ENCODE assay signal across 7 mouse cellular contexts in the genomic region with DNA sequence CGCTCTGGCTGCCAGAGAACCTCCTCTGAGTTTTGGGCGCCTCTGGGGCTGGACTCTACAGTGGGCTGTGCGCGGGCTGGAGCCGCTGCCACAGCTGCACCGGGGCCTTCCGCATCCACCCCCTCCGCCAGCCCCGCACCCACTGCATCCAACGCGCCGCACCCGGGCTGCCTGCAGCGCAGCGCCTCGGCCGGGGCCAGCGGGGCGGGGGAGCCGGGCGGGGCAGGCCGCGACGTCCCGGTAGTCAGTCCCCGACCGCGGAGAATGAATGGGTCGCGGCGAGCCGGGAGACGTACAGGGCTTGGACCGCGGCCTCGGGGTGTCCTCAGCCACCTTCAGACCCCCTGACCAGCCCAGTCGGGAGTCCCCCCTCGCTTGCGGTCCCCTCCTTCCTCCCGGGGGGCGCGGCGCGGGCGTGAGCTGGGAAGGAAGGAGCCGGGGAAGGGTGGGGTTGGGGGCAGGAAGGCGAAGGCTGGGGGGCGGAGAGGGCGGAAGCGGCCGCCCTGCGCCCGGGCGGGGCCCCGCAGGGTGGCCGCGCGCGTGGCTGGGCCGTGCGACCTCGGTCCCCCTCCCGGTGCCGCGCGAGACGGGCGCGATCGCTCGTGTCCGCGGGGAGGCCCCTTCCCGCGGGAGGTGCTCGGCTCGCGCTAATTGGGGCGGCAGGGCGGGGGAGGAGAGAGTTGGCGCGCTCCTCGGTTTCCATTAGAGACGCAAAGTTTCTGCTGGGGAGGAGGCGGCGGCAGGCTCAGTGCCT. TPM values are rescaled to one million over a fixed set of nuclear protein-coding genes. Genes with fewer than 3 reads are reported as not detected.
A peak's percentile ranks its signal among the peaks of the same experiment; 100 is the strongest.
DNase-seq lines count a peak whose midpoint lies in the region; ATAC-seq and TF ChIP-seq lines count a peak whose summit lies in the region.

No protein-coding gene starts in this region.

- under 1% methylated on average over 71 of the region's 86 CpGs for WGBS in intestine, embryonic 14.5 days
- under 1% methylated on average over 64 of the region's 86 CpGs for WGBS in limb, embryonic 11.5 days
- WGBS in midbrain, embryonic 12.5 days, result under 1% methylated on average over 73 of the region's 86 CpGs

- TF ChIP-seq POLR2A in cortical plate, adult 2 months (IDR thresholded peaks at IDR 0.05; ENCODE audit: extremely low read depth, insufficient read depth, low read length), result no peak

- peak; percentile 88 for DNase-seq in adrenal gland, adult 2 months
- peak; percentile 61 to 70 for DNase-seq in gastrocnemius, postnatal 36 days
- peak; percentile 84 for DNase-seq in intestine, embryonic 14.5 days (ENCODE audit: low spot score)
- DNase-seq in limb, embryonic 11.5 days (ENCODE audit: low spot score), result peak; percentile 68
- peak; percentile 70 for DNase-seq in spleen, adult 12 weeks (ENCODE audit: low spot score)

- no peak for TF ChIP-seq CTCF in cortical plate, adult 2 months (IDR thresholded peaks at IDR 0.05; ENCODE audit: extremely low read depth, insufficient read depth, low read length)

- no peaks in the 10 kb centered on the region for H3K27me3 ChIP-seq in intestine, embryonic 14.5 days (replicated peaks; ENCODE audit: control insufficient read depth, insufficient read depth, low read length)
- no peaks in the 10 kb centered on the region for H3K27me3 ChIP-seq in limb, embryonic 11.5 days (ENCODE audit: control insufficient read depth, insufficient read depth, low read length)
- 0 out of 2 replicates have a peak, but pooled peaks cover 7% of the 10 kb centered on the region for H3K27me3 ChIP-seq in midbrain, embryonic 12.5 days

- ATAC-seq in intestine, embryonic 14.5 days (replicated peaks; ENCODE audit: low FRiP score, low TSS enrichment, low read depth), result peak; percentile 77
- ATAC-seq in limb, embryonic 11.5 days (ENCODE audit: insufficient number of reproducible peaks, low FRiP score, low TSS enrichment, low read depth), result peak; percentile 60
- ATAC-seq in midbrain, embryonic 12.5 days (ENCODE audit: low FRiP score, low read depth), result peak; percentile 71

- peak overlapping the region; percentile 97 for H3K4me3 ChIP-seq in cortical plate, adult 2 months (ENCODE audit: insufficient read depth, low read length)
- peak overlapping the region; percentile 97 for H3K4me3 ChIP-seq in intestine, embryonic 14.5 days (ENCODE audit: low read depth, low read length)
- H3K4me3 ChIP-seq in limb, embryonic 11.5 days (ENCODE audit: low read depth, low read length), result peak overlapping the region; percentile 78
- peak overlapping the region; percentile 100 for H3K4me3 ChIP-seq in midbrain, embryonic 12.5 days

- H3K9me3 ChIP-seq in intestine, embryonic 14.5 days (ENCODE audit: control insufficient read depth, low read length), result no peaks in the 10 kb centered on the region
- no peaks in the 10 kb centered on the region for H3K9me3 ChIP-seq in limb, embryonic 11.5 days (ENCODE audit: control insufficient read depth, low read length)
- no peaks in the 10 kb centered on the region for H3K9me3 ChIP-seq in midbrain, embryonic 12.5 days

- H3K9ac ChIP-seq in intestine, embryonic 14.5 days (ENCODE audit: low read length), result peak overlapping the region; percentile 96
- peak overlapping the region; percentile 86 for H3K9ac ChIP-seq in limb, embryonic 11.5 days (ENCODE audit: low read length)
- peak overlapping the region; percentile 99 for H3K9ac ChIP-seq in midbrain, embryonic 12.5 days (replicated peaks)

- intact Hi-C loops in gastrocnemius, postnatal 36 days (cut with DNase I), result loop anchor here (1.0 to 5.0 kb wide), 4 partner anchors 12 to 222 kb away; a partner anchor contains a TSS

- H3K36me3 ChIP-seq in intestine, embryonic 14.5 days (ENCODE audit: control insufficient read depth, insufficient read depth, low read length), result peaks cover 29% of the 10 kb centered on the region
- H3K36me3 ChIP-seq in limb, embryonic 11.5 days (ENCODE audit: control insufficient read depth, insufficient read depth, low read length), result peaks cover 6% of the 10 kb centered on the region; the same call in 1 of the 2 replicates
- peaks cover 26% of the 10 kb centered on the region for H3K36me3 ChIP-seq in midbrain, embryonic 12.5 days

- H3K4me2 ChIP-seq in intestine, embryonic 14.5 days (ENCODE audit: low read length), result peak overlapping the region; percentile 92
- peak overlapping the region; percentile 77 for H3K4me2 ChIP-seq in limb, embryonic 11.5 days (ENCODE audit: low read depth, severe bottlenecking)
- peak overlapping the region; percentile 96 for H3K4me2 ChIP-seq in midbrain, embryonic 12.5 days (replicated peaks)

- peak overlapping the region; percentile 99 for H3K27ac ChIP-seq in cortical plate, adult 2 months (ENCODE audit: insufficient read depth, low read length)
- H3K27ac ChIP-seq in intestine, embryonic 14.5 days (ENCODE audit: low read depth), result peak overlapping the region; percentile 79
- H3K27ac ChIP-seq in limb, embryonic 11.5 days (replicated peaks; ENCODE audit: low read depth, low read length), result peak overlapping the region; percentile 81
- H3K27ac ChIP-seq in midbrain, embryonic 12.5 days (replicated peaks), result peak overlapping the region; percentile 82

- peaks cover 9% of the 10 kb centered on the region for H3K4me1 ChIP-seq in cortical plate, adult 2 months (ENCODE audit: control insufficient read depth, insufficient read depth, low read length)
- H3K4me1 ChIP-seq in intestine, embryonic 14.5 days (replicated peaks; ENCODE audit: control insufficient read depth, insufficient read depth, low read length), result peaks cover 17% of the 10 kb centered on the region
- peaks cover 13% of the 10 kb centered on the region for H3K4me1 ChIP-seq in limb, embryonic 11.5 days (ENCODE audit: control insufficient read depth, insufficient read depth, low read length)
- H3K4me1 ChIP-seq in midbrain, embryonic 12.5 days, result peaks cover 28% of the 10 kb centered on the region

RNA-seq across cellular contexts. Expression of a gene that starts 0.8 kb away (rescaled TPM):
- total RNA-seq in adrenal gland, adult 2 months (2021), result 100 to 1,000 TPM; 404 to 437 TPM
- polyA plus RNA-seq in adrenal gland, adult 2 months (2012; rRNA removed), result 370 and 455 TPM in 2 replicates
- polyA plus RNA-seq in cortical plate, adult 2 months (2012; rRNA removed), result 1,823 and 1,842 TPM in 2 replicates
- 100 to 1,000 TPM; 484 to 513 TPM for total RNA-seq in gastrocnemius, postnatal 36 days (2021)
- 1,929 and 1,989 TPM in 2 replicates for polyA plus RNA-seq in intestine, embryonic 14.5 days (2014; fragmentation: Nextera tagmentation; extraction: Ambion mirVana)
- polyA plus RNA-seq in limb, embryonic 11.5 days (2014; fragmentation: Nextera tagmentation; extraction: Ambion mirVana), result 1,091 and 1,120 TPM in 2 replicates
- 1,734 and 1,740 TPM in 2 replicates for polyA plus RNA-seq in midbrain, embryonic 12.5 days (2016; fragmentation: Nextera tagmentation; extraction: Ambion mirVana)

RNA-seq across cellular contexts. Expression of a gene that starts 40.6 kb away (rescaled TPM):
- 10 to 100 TPM; 12.8 to 17.2 TPM for total RNA-seq in adrenal gland, adult 2 months (2021)
- polyA plus RNA-seq in adrenal gland, adult 2 months (2012; rRNA removed), result 4.6 and 4.8 TPM in 2 replicates
- 11.8 and 12.3 TPM in 2 replicates for polyA plus RNA-seq in cortical plate, adult 2 months (2012; rRNA removed)
- total RNA-seq in gastrocnemius, postnatal 36 days (2021), result 1 to 10 TPM; 6.8 to 9.3 TPM
- 13.7 and 14.4 TPM in 2 replicates for polyA plus RNA-seq in intestine, embryonic 14.5 days (2014; fragmentation: Nextera tagmentation; extraction: Ambion mirVana)
- 12.8 and 15.2 TPM in 2 replicates for polyA plus RNA-seq in limb, embryonic 11.5 days (2014; fragmentation: Nextera tagmentation; extraction: Ambion mirVana)
- 14.9 and 15.4 TPM in 2 replicates for polyA plus RNA-seq in midbrain, embryonic 12.5 days (2016; fragmentation: Nextera tagmentation; extraction: Ambion mirVana)

Comparison
In these comparisons a context has a peak if more than half of its experiments do, and no peak if none do; other contexts are left out.
1. Peak in every context shown above with its lines: DNase-seq, ATAC-seq, H3K4me3 ChIP-seq and H3K27ac ChIP-seq.